In the genomic region with DNA sequence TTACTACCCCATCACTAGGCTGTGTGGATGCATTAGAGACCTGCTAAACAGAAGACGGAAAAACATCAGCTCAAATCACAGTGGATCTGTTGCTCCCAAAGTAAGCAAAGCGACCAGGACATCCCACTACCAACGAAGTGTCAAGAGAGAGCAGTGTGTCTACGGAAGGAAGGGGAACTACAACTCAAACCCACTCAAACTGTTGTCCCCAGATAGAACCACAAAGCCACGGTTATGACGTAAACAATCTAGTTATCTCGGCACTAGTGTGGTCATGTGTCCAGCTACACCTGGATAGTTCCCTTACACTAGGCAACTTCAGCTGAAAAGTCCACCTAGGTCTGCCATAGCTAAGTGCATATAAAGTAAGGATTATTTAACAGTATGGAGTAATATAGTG, we compare ENCODE assay signal across 18 mouse cellular contexts. TPM values are rescaled to one million over a fixed set of nuclear protein-coding genes. Genes with fewer than 3 reads are reported as not detected.
DNase-seq lines count a peak whose midpoint lies in the region; ATAC-seq lines count a peak whose summit lies in the region.
"Had no signal": no experiment of that assay in that cellular context is flagged by ENCODE, and none has a peak within 500 bp of the region (broad histone marks: within the 10 kb centered on the region; RNA-seq: fewer than 3 reads in every experiment).

No protein-coding gene starts in this region.

- 0 out of 2 replicates have a peak overlapping the region, but pooled peaks have one; percentile 20 for H3K27ac ChIP-seq in kidney, embryonic 15.5 days
- H3K27ac ChIP-seq: forebrain, embryonic 13.5 days; hindbrain, embryonic 10.5 days; hindbrain, embryonic 14.5 days had no signal

- H3K4me2 ChIP-seq in kidney, embryonic 15.5 days = no peak overlapping the region
- H3K4me2 ChIP-seq: forebrain, embryonic 13.5 days; heart, embryonic 12.5 days; hindbrain, embryonic 14.5 days had no signal

- no peaks in the 10 kb centered on the region for H3K36me3 ChIP-seq in kidney, embryonic 15.5 days
- H3K36me3 ChIP-seq: heart, embryonic 12.5 days; hindbrain, embryonic 10.5 days had no signal

- H3K9ac ChIP-seq in kidney, embryonic 15.5 days = no peak overlapping the region
- H3K9ac ChIP-seq: forebrain, embryonic 13.5 days; forebrain, postnatal 0 days; heart, embryonic 12.5 days; hindbrain, embryonic 14.5 days had no signal

- no peak for DNase-seq in kidney, postnatal 10 days
- DNase-seq in left cerebral cortex, adult 8-10 months (ENCODE audit: low spot score in 2 of 2) = no peak
- no peak for DNase-seq in lung, postnatal 4 days
- DNase-seq: adrenal gland, postnatal 10 days; B cell, adult 2 months; cerebellum, adult 11 months; cerebellum, adult 8-10 months; cerebellum, postnatal 25 days; forebrain, postnatal 0 days had no signal

- no peaks in the 10 kb centered on the region for H3K9me3 ChIP-seq in kidney, embryonic 15.5 days (replicated peaks)
- H3K9me3 ChIP-seq: forebrain, embryonic 13.5 days; G1E; heart, embryonic 12.5 days; hindbrain, embryonic 10.5 days had no signal

- H3K27me3 ChIP-seq in kidney, embryonic 15.5 days = peaks cover 6% of the 10 kb centered on the region
- H3K27me3 ChIP-seq: forebrain, embryonic 13.5 days; heart, embryonic 12.5 days had no signal

- no peak for ATAC-seq in kidney, embryonic 15.5 days (replicated peaks; ENCODE audit: low FRiP score)
- peak; percentile 52 for ATAC-seq in granulocyte monocyte progenitor cell, adult 5-6 weeks (replicated peaks; ENCODE audit: poor library complexity, severe bottlenecking)
- ATAC-seq in megakaryocyte-erythroid progenitor cell, adult 5-6 weeks (replicated peaks; ENCODE audit: low FRiP score, low TSS enrichment, poor library complexity, severe bottlenecking) = 0 out of 2 replicates have a peak, but pooled peaks have one; percentile 18
- ATAC-seq: CD4-positive, CD25-positive, alpha-beta regulatory T cell, adult 4 months; forebrain, embryonic 13.5 days; forebrain, postnatal 0 days had no signal

- no peak overlapping the region for H3K4me3 ChIP-seq in kidney, embryonic 15.5 days (replicated peaks)
- H3K4me3 ChIP-seq: forebrain, embryonic 13.5 days; heart, embryonic 12.5 days; hindbrain, embryonic 10.5 days had no signal

- 73% methylated on average over 7 of the region's 7 CpGs for WGBS in kidney, embryonic 15.5 days

- peaks cover 56% of the 10 kb centered on the region for H3K4me1 ChIP-seq in kidney, embryonic 15.5 days

RNA-seq across cellular contexts. Expression of gene Filip1l, which starts 11.6 kb away (rescaled TPM):
- 24.2 and 24.8 TPM in 2 replicates for polyA plus RNA-seq in kidney, embryonic 15.5 days (2015; fragmentation: Nextera tagmentation; extraction: Ambion mirVana)
- total RNA-seq in granulocyte monocyte progenitor cell, adult 5-6 weeks (2014; fragmentation: Nextera tagmentation) = 3.7 and 6.7 TPM in 2 replicates
- 3.0 and 4.4 TPM in 2 replicates for total RNA-seq in granulocyte monocyte progenitor cell, adult 5-6 weeks (2017)
- 0.52 and 2.0 TPM in 2 replicates for total RNA-seq in megakaryocyte-erythroid progenitor cell, adult 5-6 weeks (2014; fragmentation: Nextera tagmentation)
- total RNA-seq in megakaryocyte-erythroid progenitor cell, adult 5-6 weeks (2017) = 0.30 and 0.89 TPM in 2 replicates
- 1 to 10 TPM; 2.5 to 3.6 (median 3.4) TPM for total RNA-seq in left cerebral cortex, adult 8-10 months (2022)
